Mouse (Mus musculus): ENCODE measurements around the gene Gm21708.
"Not testable (repeated sequence)": the region's sequence is repeated elsewhere in the genome, so short reads cannot be mapped to it uniquely, and the experiment has no call there.

Gm21708 gene

DNA sequence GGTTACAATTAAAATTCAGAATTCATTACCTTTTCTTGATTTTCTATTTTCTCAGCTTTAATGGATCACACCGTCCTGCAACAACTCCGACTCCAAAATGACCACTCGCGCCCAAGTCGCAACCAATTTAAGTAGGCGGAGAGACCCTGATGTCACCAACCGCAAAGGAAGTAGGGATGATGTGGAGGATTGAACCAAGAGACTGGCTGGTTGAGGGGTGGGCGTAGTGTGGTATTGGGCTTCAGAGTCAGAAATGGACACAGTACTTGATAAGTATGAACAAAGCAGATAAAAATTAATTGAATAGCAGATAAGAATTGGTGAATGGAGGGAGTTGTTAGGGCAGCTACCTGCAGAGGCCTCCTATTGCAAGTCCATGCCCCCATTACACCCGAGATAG lies at the start of gene Gm21708, which contains the start of gene Gm21704:
Gm21708 (minus strand) TSS at position 101 of the 400 bp plus-strand sequence.
Gm21704 (minus strand) TSS at position 101 of the 400 bp plus-strand sequence.
- not testable (repeated sequence) for DNase-seq (ENCODE audit: low spot score)
